Mouse (Mus musculus) thymus, postnatal 4 days (tissue): ENCODE data around the gene Gm6040.

Experiments
- DNase-seq: peaks from one replicate; pipeline ENCODE4 v3.0.0; 2021

The Gm6040 gene

GRCm38 (mm10) chr8:20921971-20922370 lies at the start of gene Gm6040:
Gm6040 (minus strand) TSS chr8:20922071.
- DNase-seq = no peak

- no peak for DNase-seq
These were observed 42.7 kb upstream of the Gm6040 start for GRCm38 (mm10) chr8:20964531-20964930.

GRCm38 (mm10) chr8:20944610-20945009 lies 22.7 kb upstream of the Gm6040 start, which contains the start of gene AY761185:
AY761185 (minus strand) TSS chr8:20944710.
- DNase-seq = no peak

GRCm38 (mm10) chr8:20912288-20912687 lies 9.6 kb downstream of the Gm6040 start:
- no peak for DNase-seq

- DNase-seq = no peak
These were observed 13.6 kb downstream of the Gm6040 start for GRCm38 (mm10) chr8:20908256-20908655.

- no peak for DNase-seq
These were observed 14.8 kb downstream of the Gm6040 start for GRCm38 (mm10) chr8:20907119-20907518.

GRCm38 (mm10) chr8:20902527-20902926 lies 19.3 kb downstream of the Gm6040 start, which contains the start of gene Gm15056:
Gm15056 (minus strand) TSS chr8:20902627.
- DNase-seq = no peak

GRCm38 (mm10) chr8:20892369-20892768 lies 29.5 kb downstream of the Gm6040 start, which contains the start of gene Defb33:
Defb33 (plus strand) TSS chr8:20892669.
- DNase-seq = no peak

- no peak for DNase-seq
These were observed 47.3 kb downstream of the Gm6040 start for GRCm38 (mm10) chr8:20874608-20875007.
